Mouse (Mus musculus) heart, embryonic 14.5 days (tissue): ENCODE measurements around the gene Pla2g4b. TPM values are rescaled to one million over a fixed set of nuclear protein-coding genes. Genes with fewer than 3 reads are reported as not detected.

ENCODE experiments used
- ATAC-seq: fragments of 200-750 bp; cut with Nextera tagmentation; 2 replicates; pipeline ENCODE4 v1.8.0; 2017; ENCODE audit warnings: low read depth, moderate TSS enrichment; ENCODE audit not compliant: insufficient number of reproducible peaks, insufficient read depth, low FRiP score
- H3K27ac ChIP-seq, 2 experiments: fragments of 200-500 bp in 1 of 2; fragments of 300-500 bp in 1 of 2; sonication (generic) in 1 of 2; replicated peaks in 1 of 2; 2 replicates each; pipeline ENCODE4 v1.5.1; 2012 to 2014; ENCODE audit warnings: low read depth in 2 of 2, low read length in 2 of 2, control low read depth in 1 of 2, mild to moderate bottlenecking in 1 of 2, mixed read lengths in 1 of 2; ENCODE audit not compliant: control insufficient read depth in 1 of 2, insufficient read depth in 1 of 2
- H3K27me3 ChIP-seq: fragments of 300-500 bp; sonication (generic); 2 replicates; pipeline ENCODE4 v1.6.1; 2014; ENCODE audit warnings: mild to moderate bottlenecking, low read length, control low read depth; ENCODE audit not compliant: control insufficient read depth, insufficient read depth
- H3K36me3 ChIP-seq: fragments of 300-500 bp; sonication (generic); 2 replicates; pipeline ENCODE4 v1.6.1; 2014; ENCODE audit warnings: mild to moderate bottlenecking, control low read depth, low read length, mixed read lengths; ENCODE audit not compliant: control insufficient read depth, insufficient read depth
- H3K4me1 ChIP-seq, 2 experiments: fragments of 200-500 bp in 1 of 2; fragments of 300-500 bp in 1 of 2; sonication (generic) in 1 of 2; 2 replicates each; pipeline ENCODE4 v1.6.1; 2012 to 2014; ENCODE audit warnings: low read length in 2 of 2, control low read depth in 1 of 2, mixed read lengths in 1 of 2; ENCODE audit not compliant: control insufficient read depth in 2 of 2, insufficient read depth in 2 of 2
- H3K4me2 ChIP-seq: fragments of 300-500 bp; sonication (generic); 2 replicates; pipeline ENCODE4 v1.6.1; 2014; ENCODE audit warnings: mild to moderate bottlenecking, low read length
- H3K4me3 ChIP-seq, 2 experiments: fragments of 200-500 bp in 1 of 2; fragments of 300-500 bp in 1 of 2; sonication (generic) in 1 of 2; 2 replicates each; pipeline ENCODE4 v1.5.1; 2012 to 2014; ENCODE audit warnings: low read length in 2 of 2, mild to moderate bottlenecking in 2 of 2, control low read depth in 1 of 2, low read depth in 1 of 2, moderate library complexity in 1 of 2; ENCODE audit not compliant: control insufficient read depth in 1 of 2, insufficient read depth in 1 of 2
- H3K9ac ChIP-seq: fragments of 300-500 bp; sonication (generic); 2 replicates; pipeline ENCODE4 v1.6.1; 2014; ENCODE audit warnings: mild to moderate bottlenecking, low read length
- H3K9me3 ChIP-seq: fragments of 300-500 bp; sonication (generic); 2 replicates; pipeline ENCODE4 v1.6.1; 2016; ENCODE audit warnings: low read length, control low read depth; ENCODE audit not compliant: control insufficient read depth
- WGBS: fragments of 180-500 bp; shearing (Covaris S2); extraction: QIAGEN DNeasy Blood & Tissue Kit; methylation state at CpG from one replicate; pipeline ENCODE4 v1.1.7; 2014; 5-methylcytosine and 5-hydroxymethylcytosine counted together
- polyA plus RNA-seq: library from polyadenylated mRNA; unstranded; fragments of >200 nt; fragmentation: Nextera tagmentation; extraction: Ambion mirVana; gene quantifications from 2 replicates; pipeline ENCODE4 v1.2.1, GENCODE M21; 2014

Pla2g4b gene
- 0.84 and 0.86 TPM in 2 replicates for polyA plus RNA-seq

DNA sequence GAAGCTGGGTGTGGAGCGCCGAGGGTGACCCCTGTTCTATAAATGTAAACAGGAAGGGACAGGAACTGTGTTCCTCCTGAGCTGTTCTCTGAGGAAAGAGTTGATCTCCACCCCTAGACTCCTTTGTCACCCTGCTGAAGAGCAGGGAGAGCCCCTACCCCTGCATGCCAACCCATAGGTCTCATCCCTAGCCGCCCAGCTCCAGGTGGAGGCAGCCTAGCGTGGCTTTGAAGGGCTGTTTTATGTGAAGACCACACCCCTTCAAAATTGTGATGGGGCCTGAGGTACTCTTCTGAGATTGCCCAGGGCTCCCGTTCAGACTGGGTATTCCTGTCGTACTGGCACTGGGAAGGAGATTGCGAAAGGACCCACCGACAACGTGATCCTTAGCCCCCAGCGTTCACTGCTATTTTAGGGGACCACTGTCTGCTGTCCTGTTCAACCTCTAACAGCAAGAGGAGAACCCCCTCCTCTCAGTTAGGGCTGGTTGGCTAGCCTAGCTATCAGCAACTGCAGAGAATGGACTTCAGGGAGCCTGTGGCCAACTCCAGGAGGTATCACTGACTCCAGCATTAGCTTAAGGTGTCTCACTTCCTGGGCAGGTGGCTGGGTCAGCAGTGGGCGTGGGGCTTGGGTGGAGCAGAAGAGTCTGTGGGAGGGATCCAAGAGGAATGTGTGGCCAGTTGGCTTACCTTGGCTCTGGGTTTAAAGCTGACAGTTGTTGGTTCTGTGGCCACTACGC is at the start of gene Pla2g4b:
Gene Pla2g4b (plus strand): TSS at position 692 of the 742 bp plus-strand sequence.
- 82% methylated on average over 12 of the region's 12 CpGs for WGBS
- Histone ChIP-seq H3K9me3 (no peaks in the 10 kb centered on the region), H3K9ac (no peak within 1 kb of the TSS), H3K4me3 (no peak within 1 kb of the TSS), H3K27ac (no peak within 1 kb of the TSS), H3K36me3 (peaks cover 76% of the 10 kb centered on the region), H3K4me1 (peaks cover 3 to 7% of the 10 kb centered on the region in 2 experiments), H3K27me3 (no peaks in the 10 kb centered on the region), H3K4me2 (no peak within 1 kb of the TSS)
- no peak for ATAC-seq

DNA sequence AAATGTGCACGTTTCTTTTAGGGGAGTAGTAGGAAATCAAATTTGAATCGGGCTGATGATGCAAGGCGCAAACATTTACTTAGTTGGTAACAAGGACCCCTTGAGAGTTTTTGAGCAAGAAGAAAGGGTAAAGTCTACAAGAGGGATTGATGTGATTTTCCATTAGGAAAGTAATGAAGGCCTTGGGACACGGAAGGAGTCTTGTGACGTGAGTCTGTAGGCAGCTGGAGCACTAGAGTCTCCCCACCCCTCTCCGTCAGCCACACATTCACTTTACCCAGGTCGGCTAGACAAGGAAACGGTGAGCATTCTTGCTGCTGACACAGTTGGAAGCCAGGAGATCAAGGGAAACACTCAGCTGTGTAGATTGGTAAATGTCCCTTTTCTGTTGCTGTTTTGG is 47.3 kb upstream of the Pla2g4b start:
- no peak overlapping the region for H3K27ac ChIP-seq
- WGBS: 60% methylated on average over 8 of the region's 8 CpGs

DNA sequence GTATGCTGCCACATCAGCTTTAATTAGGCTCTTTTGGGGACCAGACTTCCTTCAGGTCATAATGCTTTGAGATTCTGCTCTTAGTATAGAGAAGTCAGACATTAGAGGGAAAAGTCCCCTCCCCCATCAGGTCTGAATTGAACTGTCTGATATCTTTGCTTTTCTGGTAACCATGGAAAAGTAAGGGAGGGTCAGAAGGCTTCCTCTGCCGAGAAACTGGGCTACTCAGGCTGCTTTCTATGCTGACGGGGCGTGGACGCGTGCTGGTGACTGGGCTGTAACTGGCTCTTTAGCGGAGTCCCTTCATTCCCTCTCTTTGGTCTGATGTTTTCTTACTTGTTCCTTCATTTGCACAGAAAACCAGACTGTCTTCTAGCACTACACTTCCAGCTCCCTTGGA is 46.8 kb upstream of the Pla2g4b start:
- Histone ChIP-seq H3K4me2 (no peak overlapping the region), H3K27me3 (no peaks in the 10 kb centered on the region), H3K4me1 (no peaks in the 10 kb centered on the region), H3K9ac (no peak overlapping the region), H3K4me3 (no peak overlapping the region), H3K27ac (no peak overlapping the region), H3K36me3 (peaks cover 10% of the 10 kb centered on the region), H3K9me3 (no peaks in the 10 kb centered on the region)
- ATAC-seq: no peak
- 52% methylated on average over 6 of the region's 6 CpGs for WGBS

More for the DNA sequence above, 47.3 kb upstream of the Pla2g4b start:
- Histone ChIP-seq H3K36me3 (peaks cover 10% of the 10 kb centered on the region), H3K9ac (no peak overlapping the region), H3K4me3 (no peak overlapping the region), H3K27me3 (no peaks in the 10 kb centered on the region), H3K4me1 (no peaks in the 10 kb centered on the region), H3K4me2 (no peak overlapping the region), H3K9me3 (no peaks in the 10 kb centered on the region)
- no peak for ATAC-seq

GRCm38 (mm10) chr2:119987441-119987840 is 45.8 kb upstream of the Pla2g4b start:
- Histone ChIP-seq H3K27me3 (no peaks in the 10 kb centered on the region), H3K4me3 (no peak overlapping the region), H3K36me3 (peaks cover 7% of the 10 kb centered on the region; the same call in 1 of the 2 replicates), H3K4me1 (no peaks in the 10 kb centered on the region), H3K9me3 (no peaks in the 10 kb centered on the region), H3K4me2 (no peak overlapping the region), H3K27ac (no peak overlapping the region), H3K9ac (no peak overlapping the region)
- WGBS: 89% methylated on average over 2 of the region's 2 CpGs
- no peak for ATAC-seq

- 83% methylated on average over 4 of the region's 4 CpGs for WGBS
- no peak for ATAC-seq
- no peak overlapping the region for H3K9ac ChIP-seq
- H3K4me1 ChIP-seq: no peaks in the 10 kb centered on the region
- H3K27me3 ChIP-seq: no peaks in the 10 kb centered on the region
- H3K9me3 ChIP-seq: no peaks in the 10 kb centered on the region
- no peak overlapping the region for H3K4me3 ChIP-seq
- no peak overlapping the region for H3K4me2 ChIP-seq
- H3K36me3 ChIP-seq: 0 out of 2 replicates have a peak, but pooled peaks cover 3% of the 10 kb centered on the region
- no peak overlapping the region for H3K27ac ChIP-seq
Measured at GRCm38 (mm10) chr2:119988952-119989351, 44.3 kb upstream of the Pla2g4b start.

GRCm38 (mm10) chr2:119990881-119991280 is 42.3 kb upstream of the Pla2g4b start:
- H3K4me1 ChIP-seq: peaks cover 10 to 13% of the 10 kb centered on the region in 2 experiments
- no peak overlapping the region for H3K4me2 ChIP-seq
- no peak overlapping the region for H3K4me3 ChIP-seq
- no peak for ATAC-seq
- no peak overlapping the region for H3K9ac ChIP-seq
- H3K27me3 ChIP-seq: no peaks in the 10 kb centered on the region
- H3K9me3 ChIP-seq: no peaks in the 10 kb centered on the region
- no peak overlapping the region for H3K27ac ChIP-seq
- 84% methylated on average over 6 of the region's 6 CpGs for WGBS
- 0 out of 2 replicates have a peak, but pooled peaks cover 3% of the 10 kb centered on the region for H3K36me3 ChIP-seq

GRCm38 (mm10) chr2:119992349-119992748 is 40.9 kb upstream of the Pla2g4b start:
- Histone ChIP-seq H3K9me3 (no peaks in the 10 kb centered on the region), H3K27ac (no peak overlapping the region), H3K4me2 (no peak overlapping the region), H3K4me1 (peaks cover 12 to 24% of the 10 kb centered on the region in 2 experiments), H3K36me3 (0 out of 2 replicates have a peak, but pooled peaks cover 3% of the 10 kb centered on the region), H3K9ac (no peak overlapping the region), H3K4me3 (no peak overlapping the region), H3K27me3 (no peaks in the 10 kb centered on the region)
- no peak for ATAC-seq
- WGBS: 65% methylated on average over 2 of the region's 2 CpGs
